Mouse (Mus musculus) heart, adult 8-10 months (tissue): ENCODE results near the gene Zkscan14. TPM values are rescaled to one million over a fixed set of nuclear protein-coding genes. Genes with fewer than 3 reads are reported as not detected.
A peak's percentile ranks its signal among the peaks of the same experiment; 100 is the strongest.
"Not testable (repeated sequence)": the region's sequence is repeated elsewhere in the genome, so short reads cannot be mapped to it uniquely, and the experiment has no call there.

Experiments used
- DNase-seq: peaks from one replicate; pipeline ENCODE4 v3.0.0; 2022; ENCODE audit warnings: low spot score
- total RNA-seq, 4 experiments: library from RNA; stranded (reverse); gene quantifications; 2 replicates each; pipeline ENCODE4 v1.2.4; 2022

Gene Zkscan14
- total RNA-seq = 1 to 10 TPM; 5.7 to 8.2 (median 6.5) TPM

- DNase-seq = peak; percentile 78
Observed at GRCm38 (mm10) chr5:145201321-145201991, at the start of gene Zkscan14. Gene Zkscan14 (minus strand): TSS chr5:145201868.

DNA sequence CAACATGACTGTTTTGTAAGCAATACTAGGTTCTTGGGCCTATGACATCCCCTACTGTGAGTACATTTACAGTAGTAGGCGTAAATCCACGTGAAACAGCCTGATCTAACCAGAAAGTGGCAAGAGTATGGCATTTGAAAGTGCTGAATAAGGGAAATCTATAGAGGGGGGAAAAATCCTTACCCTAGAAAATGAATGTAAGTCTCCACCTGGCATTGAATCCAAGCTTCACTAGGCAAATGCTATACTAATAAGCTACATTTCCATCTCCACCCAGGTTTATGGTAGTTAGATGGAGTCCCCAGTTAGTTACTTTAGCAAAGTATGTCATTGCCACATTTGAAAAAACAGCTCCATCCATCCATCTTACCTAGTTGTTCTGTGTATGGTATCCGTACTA lies 47.9 kb upstream of the Zkscan14 start:
- DNase-seq = no peak

DNA sequence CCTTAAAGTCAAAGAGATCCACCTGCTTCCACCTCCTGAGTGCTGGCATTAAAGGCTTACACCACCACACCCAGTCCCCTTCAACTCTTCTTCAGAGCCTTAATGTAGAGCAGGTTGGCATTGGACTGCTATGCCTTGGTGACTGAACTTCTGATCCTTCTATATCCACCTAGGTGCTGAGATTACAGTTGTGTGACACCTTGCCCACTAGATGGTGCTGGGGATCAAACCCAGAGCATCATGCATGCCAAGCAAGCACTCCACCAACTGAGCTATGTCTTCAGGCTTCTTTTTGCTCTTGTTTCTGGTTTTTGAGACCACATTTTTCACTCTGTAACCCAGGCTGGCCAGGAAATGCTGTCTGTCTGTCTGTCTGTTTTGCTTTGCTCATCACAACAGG lies 33.0 kb upstream of the Zkscan14 start:
- DNase-seq = no peak

GRCm38 (mm10) chr5:145231893-145232411 lies 30.3 kb upstream of the Zkscan14 start:
- DNase-seq = no peak

GRCm38 (mm10) chr5:145231367-145231871 lies 29.8 kb upstream of the Zkscan14 start, which contains the start of gene Zfp655:
Gene Zfp655 (plus strand): TSS chr5:145231715.
- peak; percentile 99 for DNase-seq

- DNase-seq = no peak
Observed at GRCm38 (mm10) chr5:145230641-145231040, 29.0 kb upstream of the Zkscan14 start.

GRCm38 (mm10) chr5:145229283-145229682 lies 27.6 kb upstream of the Zkscan14 start:
- not testable (repeated sequence) for DNase-seq

- DNase-seq = no peak
Observed at GRCm38 (mm10) chr5:145226453-145226852, 24.8 kb upstream of the Zkscan14 start.

DNA sequence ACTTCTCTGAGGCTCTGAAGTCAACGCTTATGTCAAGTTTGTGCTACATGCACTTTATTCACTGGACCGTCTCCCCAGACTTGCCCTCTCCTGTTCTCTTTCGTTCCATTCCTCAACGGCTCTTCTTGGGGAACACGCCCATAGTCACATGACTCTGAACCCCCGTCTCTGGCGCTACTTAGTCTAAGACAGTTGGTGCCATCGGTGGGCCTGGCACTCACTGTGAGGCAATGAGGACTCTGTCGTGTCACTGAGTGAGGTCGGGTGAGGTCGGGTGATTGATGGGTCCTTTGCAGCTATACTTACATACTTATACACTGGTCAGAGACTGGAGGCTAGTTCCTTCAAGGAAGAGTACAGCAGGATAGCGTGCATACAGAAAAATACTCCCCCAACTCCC lies 21.7 kb upstream of the Zkscan14 start:
- DNase-seq = no peak

DNA sequence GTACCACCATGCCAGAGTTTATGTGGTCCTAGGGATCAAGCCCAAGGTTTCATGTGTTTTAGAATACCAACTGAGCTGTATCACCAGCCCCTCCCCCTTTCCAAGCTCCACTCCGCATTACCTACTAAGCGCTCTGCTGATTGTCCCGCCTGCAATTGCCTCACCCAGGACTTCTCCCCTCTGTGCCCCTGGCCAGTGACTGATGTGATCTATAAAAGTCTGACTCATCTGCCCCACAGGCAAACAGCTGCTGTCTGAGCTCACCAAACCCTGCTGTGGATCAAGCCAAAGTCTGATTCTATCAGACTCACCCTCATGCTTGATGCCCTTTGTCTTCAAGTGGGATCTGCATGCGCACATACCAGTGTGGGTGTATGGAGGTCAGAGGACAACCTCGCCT lies 21.2 kb upstream of the Zkscan14 start:
- DNase-seq = no peak

DNA sequence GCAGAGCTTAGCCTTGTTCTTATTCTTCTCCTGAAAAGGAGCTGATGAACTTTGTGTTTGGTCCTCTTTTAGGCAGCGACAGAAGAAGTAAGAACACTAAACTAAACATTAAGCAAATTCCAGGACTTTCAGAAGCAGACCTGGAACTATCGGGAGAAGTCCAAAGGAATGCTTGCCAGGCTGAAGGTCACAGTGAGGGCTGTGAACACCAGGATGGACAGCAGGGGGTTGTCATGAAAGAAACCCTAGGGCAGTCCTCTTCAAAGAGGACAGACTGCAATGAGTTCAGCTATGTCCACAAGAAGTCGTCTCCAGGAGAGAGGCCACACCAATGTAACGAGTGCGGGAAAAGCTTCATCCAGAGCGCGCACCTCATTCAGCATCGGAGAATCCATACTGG lies 18.3 kb upstream of the Zkscan14 start:
- DNase-seq = no peak

DNA sequence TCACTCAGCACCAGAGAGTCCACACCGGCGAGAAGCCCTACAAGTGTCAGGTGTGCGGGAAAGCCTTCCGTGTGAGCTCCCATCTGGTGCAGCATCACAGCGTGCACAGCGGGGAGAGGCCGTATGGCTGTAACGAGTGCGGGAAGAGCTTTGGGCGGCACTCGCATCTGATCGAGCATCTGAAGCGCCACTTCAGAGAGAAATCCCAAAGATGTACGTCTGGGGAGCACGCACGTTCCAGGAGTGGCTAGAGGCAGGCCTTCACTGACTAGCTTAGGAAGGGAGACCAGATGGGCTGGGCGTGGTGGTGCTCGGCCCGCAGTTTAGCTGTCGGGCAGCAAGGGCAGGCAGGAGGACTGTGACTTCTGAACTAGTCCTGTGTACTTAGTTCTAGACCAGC lies 17.0 kb upstream of the Zkscan14 start:
- no peak for DNase-seq

GRCm38 (mm10) chr5:145218206-145218605 lies 16.5 kb upstream of the Zkscan14 start:
- DNase-seq = no peak

GRCm38 (mm10) chr5:145217746-145218145 lies 16.1 kb upstream of the Zkscan14 start:
- no peak for DNase-seq

GRCm38 (mm10) chr5:145214679-145215078 lies 13.0 kb upstream of the Zkscan14 start:
- no peak for DNase-seq

GRCm38 (mm10) chr5:145213505-145213904 lies 11.8 kb upstream of the Zkscan14 start:
- DNase-seq = no peak

DNA sequence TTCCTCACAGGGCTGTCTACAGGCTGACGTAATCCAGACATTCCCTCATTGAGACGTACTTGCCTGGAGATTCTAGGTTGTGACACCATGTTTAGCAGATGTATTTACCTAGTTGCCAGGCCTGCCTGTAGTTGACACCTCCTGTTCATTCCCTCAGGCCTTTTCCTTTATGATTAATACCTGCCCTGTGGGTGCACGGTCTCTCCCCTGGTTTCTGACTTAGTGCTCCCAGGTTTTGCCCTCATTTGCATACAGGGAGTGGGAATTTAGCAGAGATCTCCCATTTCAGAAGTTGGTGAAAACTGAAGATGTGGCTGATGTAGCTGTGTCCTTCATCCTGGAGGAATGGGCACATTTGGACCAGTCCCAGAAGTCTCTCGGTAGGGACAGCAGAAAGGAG lies 10.5 kb upstream of the Zkscan14 start:
- no peak for DNase-seq

- DNase-seq = no peak
Observed at GRCm38 (mm10) chr5:145211340-145211739, 9.7 kb upstream of the Zkscan14 start.

GRCm38 (mm10) chr5:145208391-145208790 lies 6.7 kb upstream of the Zkscan14 start:
- not testable (repeated sequence) for DNase-seq

DNA sequence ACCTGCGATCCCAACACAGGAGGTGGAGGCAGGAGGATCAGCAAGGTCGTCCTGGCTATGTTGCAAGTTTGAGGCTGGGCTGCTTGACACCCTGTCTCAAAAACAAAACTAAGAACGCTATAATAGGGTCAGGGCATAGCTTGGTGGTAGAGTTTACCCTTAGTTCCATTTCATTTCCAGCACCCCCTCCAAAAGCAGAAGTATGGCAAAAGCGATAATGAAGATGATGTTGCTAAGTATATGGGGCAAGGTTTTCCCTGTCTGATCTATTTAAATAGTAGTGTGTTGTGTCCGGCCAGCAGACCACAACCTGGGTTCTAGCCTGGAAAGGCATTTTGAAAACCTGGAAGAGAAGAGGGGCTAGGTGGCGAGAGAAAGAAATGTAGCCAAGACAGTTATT lies 6.3 kb upstream of the Zkscan14 start:
- no peak for DNase-seq

DNA sequence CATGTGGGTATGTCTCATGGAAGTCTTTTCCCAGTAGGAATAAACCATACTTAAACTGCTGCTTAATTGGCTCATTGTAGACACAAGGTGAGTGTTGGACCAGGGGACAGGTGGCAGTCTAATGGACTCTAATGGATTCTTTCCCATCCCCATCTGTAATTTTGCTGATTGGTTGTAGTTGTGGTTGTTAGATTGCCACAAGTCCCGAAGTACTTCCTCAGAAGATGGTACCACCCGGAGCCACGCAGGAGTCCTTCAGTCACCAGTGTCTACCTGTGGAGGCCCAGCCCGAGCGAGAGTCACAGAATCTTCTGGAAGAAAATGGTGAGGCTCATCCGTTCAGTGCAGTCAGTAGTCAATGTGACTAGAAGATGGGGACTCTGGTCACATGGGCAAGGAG lies 5.7 kb upstream of the Zkscan14 start:
- DNase-seq = no peak

DNA sequence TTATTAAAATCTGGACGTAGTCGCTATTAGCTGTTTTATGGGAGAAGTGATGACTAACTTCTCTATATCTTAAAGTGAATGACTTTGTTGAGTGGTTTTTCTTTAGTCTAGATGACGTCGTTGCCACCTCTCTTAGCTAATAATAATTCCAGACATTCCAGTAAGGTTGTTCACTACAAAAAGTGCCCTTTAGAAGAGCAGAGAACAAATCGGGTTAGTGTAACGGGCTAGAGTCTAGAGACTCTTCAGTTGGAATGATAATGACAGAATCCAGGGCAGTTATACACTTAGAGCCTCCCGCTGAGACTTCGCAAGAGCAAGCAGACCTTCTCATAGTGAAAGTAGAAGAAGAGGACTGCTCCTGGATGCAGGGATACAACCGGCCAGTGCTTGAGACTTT lies 3.4 kb upstream of the Zkscan14 start:
- no peak for DNase-seq

DNA sequence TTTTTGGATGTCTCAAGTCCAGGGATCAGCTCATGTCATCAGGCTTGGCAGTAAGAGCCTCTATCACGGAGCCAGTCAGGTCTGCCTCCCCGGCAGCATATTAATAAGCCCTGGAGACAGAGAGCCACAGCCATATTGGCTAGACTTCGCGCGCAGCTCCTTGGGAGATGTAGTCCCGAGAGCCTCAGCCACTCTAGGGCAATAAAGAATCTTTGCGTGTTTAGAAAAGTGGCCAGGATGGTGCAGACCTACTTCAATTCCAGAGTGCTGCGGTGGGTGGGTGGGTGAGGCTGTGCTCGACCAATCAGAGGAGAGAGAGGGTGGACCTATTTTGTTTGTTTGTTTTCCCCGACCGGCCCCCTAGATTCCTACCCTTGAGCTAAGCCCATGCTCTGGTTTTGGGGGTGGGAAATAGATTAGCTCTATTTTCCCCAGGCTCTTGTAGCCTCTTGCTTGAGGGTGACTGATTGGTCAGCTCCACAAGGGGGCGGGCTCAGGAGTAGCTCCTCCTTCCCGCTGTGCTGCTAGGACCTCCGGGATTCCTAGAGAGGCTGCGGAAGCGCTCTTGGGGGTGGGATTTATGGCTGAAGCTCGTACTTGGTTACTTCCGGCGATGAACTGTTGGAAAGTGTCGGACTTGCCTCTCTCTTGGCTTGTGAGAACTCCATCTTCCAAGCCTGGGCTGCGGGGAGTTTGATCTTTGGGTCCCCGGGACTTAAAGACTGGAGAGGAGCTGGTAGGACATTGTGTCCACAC lies 2.4 kb upstream of the Zkscan14 start, which contains the start of gene Zkscan5:
TSS of gene Zkscan5 (plus strand) at position 627 of the 756 bp plus-strand sequence.
- DNase-seq = peak; percentile 98
